In the genomic region with DNA sequence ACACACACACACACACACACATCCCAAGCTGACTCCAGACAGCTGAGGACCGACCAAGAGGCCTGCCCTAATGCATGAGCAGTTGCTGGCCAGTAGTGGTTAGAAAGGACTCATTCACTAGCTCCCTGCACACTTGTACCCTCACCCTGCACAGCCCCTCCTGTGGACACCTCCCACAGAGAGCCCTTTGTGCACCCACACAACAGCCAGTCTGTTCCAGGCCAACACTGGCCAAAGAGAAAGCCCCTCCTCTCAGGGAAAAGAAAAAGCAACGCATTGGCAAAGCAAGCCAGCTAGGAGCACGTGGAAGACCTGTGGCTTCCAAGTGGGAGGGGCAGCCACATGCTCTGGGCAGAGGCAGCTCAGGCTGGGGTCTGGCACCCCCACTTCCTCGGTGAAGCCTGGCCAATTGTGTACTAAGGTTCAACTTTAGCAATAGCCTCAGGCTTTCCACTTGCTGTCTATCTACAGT, we compare ENCODE assay signal across 7 mouse cellular contexts. TPM values are rescaled to one million over a fixed set of nuclear protein-coding genes. Genes with fewer than 3 reads are reported as not detected.
DNase-seq lines count a peak whose midpoint lies in the region; ATAC-seq lines count a peak whose summit lies in the region.

No protein-coding gene starts in this region.

- H3K36me3 ChIP-seq in embryonic facial prominence, embryonic 12.5 days = peaks cover 86% of the 10 kb centered on the region
- H3K36me3 ChIP-seq in intestine, embryonic 16.5 days (ENCODE audit: control insufficient read depth, insufficient read depth, low read length) = peaks cover 42% of the 10 kb centered on the region
- H3K36me3 ChIP-seq in midbrain, embryonic 13.5 days = peaks cover 91% of the 10 kb centered on the region

- peak; percentile 70 for ATAC-seq in embryonic facial prominence, embryonic 12.5 days (ENCODE audit: insufficient number of reproducible peaks, insufficient read depth, low FRiP score, low TSS enrichment)
- peak; percentile 12; the same call in 1 of the 2 replicates for ATAC-seq in intestine, embryonic 16.5 days
- ATAC-seq in midbrain, embryonic 13.5 days = peak; percentile 79

- no peaks in the 10 kb centered on the region for H3K27me3 ChIP-seq in embryonic facial prominence, embryonic 12.5 days
- no peaks in the 10 kb centered on the region for H3K27me3 ChIP-seq in intestine, embryonic 16.5 days (replicated peaks; ENCODE audit: control insufficient read depth, insufficient read depth, low read length)
- no peaks in the 10 kb centered on the region for H3K27me3 ChIP-seq in midbrain, embryonic 13.5 days

- 6% methylated on average over 3 of the region's 4 CpGs for WGBS in embryonic facial prominence, embryonic 12.5 days
- 40% methylated on average over 4 of the region's 4 CpGs for WGBS in intestine, embryonic 16.5 days
- WGBS in midbrain, embryonic 13.5 days = 15% methylated on average over 4 of the region's 4 CpGs

- H3K9me3 ChIP-seq in embryonic facial prominence, embryonic 12.5 days = no peaks in the 10 kb centered on the region
- no peaks in the 10 kb centered on the region for H3K9me3 ChIP-seq in intestine, embryonic 16.5 days (ENCODE audit: control insufficient read depth, low read length)
- H3K9me3 ChIP-seq in midbrain, embryonic 13.5 days = no peaks in the 10 kb centered on the region

- peak overlapping the region; percentile 88 for H3K27ac ChIP-seq in embryonic facial prominence, embryonic 12.5 days
- peak overlapping the region; percentile 67 for H3K27ac ChIP-seq in intestine, embryonic 16.5 days (ENCODE audit: low read length)
- peak overlapping the region; percentile 73 for H3K27ac ChIP-seq in midbrain, embryonic 13.5 days

- peaks cover 81% of the 10 kb centered on the region for H3K4me1 ChIP-seq in embryonic facial prominence, embryonic 12.5 days
- peaks cover 76% of the 10 kb centered on the region for H3K4me1 ChIP-seq in intestine, embryonic 16.5 days (ENCODE audit: control insufficient read depth, insufficient read depth, low read length)
- peaks cover 82% of the 10 kb centered on the region for H3K4me1 ChIP-seq in midbrain, embryonic 13.5 days (replicated peaks)

- H3K4me2 ChIP-seq in embryonic facial prominence, embryonic 12.5 days (replicated peaks) = peak overlapping the region; percentile 14; the same call in 1 of the 2 replicates
- H3K4me2 ChIP-seq in intestine, embryonic 16.5 days (ENCODE audit: low read depth, low read length) = no peak overlapping the region
- peak overlapping the region; percentile 97; the same call in 1 of the 2 replicates for H3K4me2 ChIP-seq in midbrain, embryonic 13.5 days (replicated peaks)

- DNase-seq in brain, adult 2 months (ENCODE audit: low read depth, low spot score) = peak; percentile 96
- peak; percentile 99 for DNase-seq in heart, adult 11 months
- DNase-seq in left cerebral cortex, adult 8-10 months (ENCODE audit: low spot score in 2 of 2) = peak; percentile 51 to 91
- DNase-seq in spleen, adult 12 weeks (ENCODE audit: low spot score) = no peak

- H3K9ac ChIP-seq in embryonic facial prominence, embryonic 12.5 days = no peak overlapping the region
- H3K9ac ChIP-seq in intestine, embryonic 16.5 days (ENCODE audit: low read depth, low read length) = no peak overlapping the region
- H3K9ac ChIP-seq in midbrain, embryonic 13.5 days (replicated peaks) = peak overlapping the region; percentile 12; the same call in 1 of the 2 replicates

- no peak overlapping the region for H3K4me3 ChIP-seq in embryonic facial prominence, embryonic 12.5 days
- H3K4me3 ChIP-seq in intestine, embryonic 16.5 days (ENCODE audit: low read length) = no peak overlapping the region
- 0 out of 2 replicates have a peak overlapping the region, but pooled peaks have one; percentile 8 for H3K4me3 ChIP-seq in midbrain, embryonic 13.5 days (replicated peaks)

RNA-seq across cellular contexts. Expression of a gene that starts 7.6 kb away (rescaled TPM):
- polyA plus RNA-seq in embryonic facial prominence, embryonic 12.5 days (2016; fragmentation: Nextera tagmentation; extraction: Ambion mirVana) = 79.5 and 80.6 TPM in 2 replicates
- 20.4 and 21.8 TPM in 2 replicates for polyA plus RNA-seq in intestine, embryonic 16.5 days (2015; fragmentation: Nextera tagmentation; extraction: Ambion mirVana)
- total RNA-seq in left cerebral cortex, adult 8-10 months (2022) = 10 to 100 TPM; 16.5 to 25.1 (median 18.6) TPM
- 65.0 and 80.6 TPM in 2 replicates for polyA plus RNA-seq in midbrain, embryonic 13.5 days (2015; fragmentation: Nextera tagmentation; extraction: Ambion mirVana)

Comparison
In these comparisons a context has a peak if more than half of its experiments do, and no peak if none do; other contexts are left out.
1. ATAC-seq: peak in every context shown above with its lines; median percentile 79 in midbrain, embryonic 13.5 days; 70 in embryonic facial prominence, embryonic 12.5 days; 12 in intestine, embryonic 16.5 days.